Mouse (Mus musculus): ENCODE results near the gene Znrf2. TPM values are rescaled to one million over a fixed set of nuclear protein-coding genes. Genes with fewer than 3 reads are reported as not detected.

Znrf2 gene
- total RNA-seq, 1 experiment from 2014 or later = 28.3 TPM

- no peak for DNase-seq
Measured at GRCm38 (mm10) chr6:54916163-54916562, 99.4 kb downstream of the Znrf2 start.

GRCm38 (mm10) chr6:54916941-54917340 is 100.2 kb downstream of the Znrf2 start:
- no peak for DNase-seq

- DNase-seq = peak; percentile 74
Measured at GRCm38 (mm10) chr6:54917523-54917922, 100.8 kb downstream of the Znrf2 start.

- no peak for DNase-seq
Measured at GRCm38 (mm10) chr6:54918521-54918920, 101.8 kb downstream of the Znrf2 start.

GRCm38 (mm10) chr6:54924538-54924937 is 107.8 kb downstream of the Znrf2 start:
- no peak for DNase-seq

GRCm38 (mm10) chr6:54925736-54926440 is 109.2 kb downstream of the Znrf2 start:
- no peak for DNase-seq

- no peak for DNase-seq
Measured at GRCm38 (mm10) chr6:54926899-54927298, 110.2 kb downstream of the Znrf2 start.

- DNase-seq = no peak
Measured at GRCm38 (mm10) chr6:54927946-54928345, 111.2 kb downstream of the Znrf2 start.

GRCm38 (mm10) chr6:54931641-54932040 is 114.9 kb downstream of the Znrf2 start:
- DNase-seq = no peak

- DNase-seq = no peak
Measured at GRCm38 (mm10) chr6:54932526-54932925, 115.8 kb downstream of the Znrf2 start.

GRCm38 (mm10) chr6:54933216-54933615 is 116.5 kb downstream of the Znrf2 start:
- no peak for DNase-seq

- no peak for DNase-seq
Measured at GRCm38 (mm10) chr6:54933866-54934265, 117.2 kb downstream of the Znrf2 start.

- no peak for DNase-seq
Measured at GRCm38 (mm10) chr6:54934313-54934712, 117.6 kb downstream of the Znrf2 start.

- no peak for DNase-seq
Measured at GRCm38 (mm10) chr6:54934930-54935329, 118.2 kb downstream of the Znrf2 start.

- no peak for DNase-seq
Measured at GRCm38 (mm10) chr6:54936496-54936895, 119.8 kb downstream of the Znrf2 start.

GRCm38 (mm10) chr6:54939631-54940030 is 122.9 kb downstream of the Znrf2 start:
- DNase-seq = peak; percentile 44

- no peak for DNase-seq
Measured at GRCm38 (mm10) chr6:54940126-54940525, 123.4 kb downstream of the Znrf2 start.

- DNase-seq = no peak
Measured at GRCm38 (mm10) chr6:54941149-54941548, 124.4 kb downstream of the Znrf2 start.

Other genes with a start within 250 kb of the Znrf2 start
- 16.3 and 16.9 TPM in 2 replicates for gene Plekha8, start 221.8 kb upstream of the Znrf2 start, total RNA-seq (2021)
- gene Fkbp14, start 219.6 kb upstream of the Znrf2 start, total RNA-seq (2021) = 17.9 and 20.1 TPM in 2 replicates
- 15.1 and 19.1 TPM in 2 replicates for gene Mturn, start 135.3 kb upstream of the Znrf2 start, total RNA-seq (2021)
- gene Nod1, start 155.7 kb downstream of the Znrf2 start, total RNA-seq (2021) = 9.2 and 12.8 TPM in 2 replicates
- 5.3 and 7.8 TPM in 2 replicates for gene Ggct, start 176.0 kb downstream of the Znrf2 start, total RNA-seq (2021)
- 102 and 118 TPM in 2 replicates for gene Gars, start 221.1 kb downstream of the Znrf2 start, total RNA-seq (2021)